Mouse (Mus musculus) liver, embryonic 11.5 days (tissue): ENCODE measurements around the gene Defa23. TPM values are rescaled to one million over a fixed set of nuclear protein-coding genes. Genes with fewer than 3 reads are reported as not detected.

Source experiments
- polyA plus RNA-seq: library from polyadenylated mRNA; unstranded; fragments of >200 nt; fragmentation: Nextera tagmentation; extraction: Ambion mirVana; gene quantifications from 2 replicates; pipeline ENCODE4 v1.2.1, GENCODE M21; 2014

The Defa23 gene
- polyA plus RNA-seq, 1 experiment from 2014 or later, result not detected

Other genes with a start within 250 kb of the Defa23 start
- not detected in 2 replicates for gene Defb33, start 162.4 kb upstream of the Defa23 start, polyA plus RNA-seq
- not detected in 2 replicates for gene Gm15056, start 152.4 kb upstream of the Defa23 start, polyA plus RNA-seq
- not detected in 2 replicates for gene Gm6040, start 133.0 kb upstream of the Defa23 start, polyA plus RNA-seq
- not detected in 2 replicates for gene AY761185, start 110.3 kb upstream of the Defa23 start, polyA plus RNA-seq
- gene Defa21, start 29.5 kb upstream of the Defa23 start, polyA plus RNA-seq, result not detected in 2 replicates
- gene Defa35, start 10.0 kb downstream of the Defa23 start, polyA plus RNA-seq, result not detected in 2 replicates
- gene Defa25, start 29.4 kb downstream of the Defa23 start, polyA plus RNA-seq, result not detected in 2 replicates
- not detected in 2 replicates for gene Gm14851, start 41.0 kb downstream of the Defa23 start, polyA plus RNA-seq
- gene Defa30, start 79.6 kb downstream of the Defa23 start, polyA plus RNA-seq, result not detected in 2 replicates
- not detected in 2 replicates for gene Defa22, start 107.2 kb downstream of the Defa23 start, polyA plus RNA-seq
- not detected in 2 replicates for gene Defa31, start 136.6 kb downstream of the Defa23 start, polyA plus RNA-seq
- not detected in 2 replicates for gene Gm15293, start 146.5 kb downstream of the Defa23 start, polyA plus RNA-seq
- not detected in 2 replicates for gene Gm15292, start 194.7 kb downstream of the Defa23 start, polyA plus RNA-seq